Mouse (Mus musculus): ENCODE results near the gene Nav3. TPM values are rescaled to one million over a fixed set of nuclear protein-coding genes. Genes with fewer than 3 reads are reported as not detected.

Nav3 gene
- total and polyA plus RNA-seq, 3 experiments: not detected

DNA sequence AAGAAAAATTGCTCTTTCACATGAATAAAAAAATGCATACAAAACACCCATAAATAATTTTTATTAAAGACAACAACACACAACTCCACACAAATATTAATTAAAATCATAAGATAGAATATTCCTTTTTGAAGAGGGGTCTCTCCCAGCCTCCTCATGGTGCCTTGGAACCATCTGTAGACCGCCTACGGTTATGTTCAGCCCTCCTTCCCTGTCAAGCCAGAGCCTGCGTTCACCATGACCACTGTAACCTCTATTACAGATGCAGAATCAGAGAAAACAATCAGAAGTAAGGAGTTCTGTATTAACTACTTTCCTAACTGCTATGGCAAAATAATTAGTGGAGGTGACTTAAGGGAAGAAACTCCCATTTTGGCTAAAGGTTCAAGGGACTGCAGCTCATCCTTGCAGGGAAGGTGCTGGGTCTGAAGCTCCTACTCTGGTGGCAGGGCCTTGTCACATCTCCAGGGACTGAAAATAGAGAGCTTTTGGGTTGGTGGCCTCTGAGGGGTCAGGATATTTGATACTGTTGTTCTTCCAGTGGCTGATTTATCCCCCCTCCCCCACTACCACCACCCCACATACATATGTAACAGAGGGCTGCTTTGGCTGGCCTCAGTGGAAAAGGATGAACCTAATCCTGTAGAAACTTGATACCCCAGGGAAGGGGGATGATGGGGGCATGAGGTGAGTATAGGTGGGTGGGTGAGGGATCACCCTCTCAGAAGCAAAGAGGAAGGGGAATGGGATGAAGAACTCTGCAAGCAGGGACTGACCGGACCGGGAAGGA, 343.1 kb downstream of the Nav3 start:
- Histone ChIP-seq H3K9me3 (replicated peaks; ENCODE audit: insufficient read depth, low read length) (no peaks in the 10 kb centered on the region), H3K4me1 (ENCODE audit: control insufficient read depth in 1 of 2, insufficient read depth in 2 of 2, low read length in 2 of 2) (no peaks in the 10 kb centered on the region), H3K36me3 (ENCODE audit: control insufficient read depth in 1 of 2, insufficient read depth in 2 of 2, low read length in 2 of 2) (no peaks in the 10 kb centered on the region), H3K27ac (ENCODE audit: control insufficient read depth, low read depth, low read length) (no peak overlapping the region), H3K27me3 (ENCODE audit: control insufficient read depth in 1 of 2, insufficient read depth in 2 of 2, low read length in 2 of 2) (no peaks in the 10 kb centered on the region), H3K79me2 (ENCODE audit: control insufficient read depth, insufficient read depth, low read length, poor library complexity) (no peaks in the 10 kb centered on the region), H3K9ac (ENCODE audit: control insufficient read depth, low read depth, low read length, poor library complexity, severe bottlenecking) (no peak overlapping the region), H3K4me3 (ENCODE audit: control insufficient read depth in 1 of 2, insufficient read depth in 1 of 2, low read depth in 2 of 2, low read length in 2 of 2) (no peak overlapping the region)
- no peak for DNase-seq (ENCODE audit: low read depth, low spot score)
- TF ChIP-seq KAT2A (conservative IDR thresholded peaks at IDR 0.05; ENCODE audit: low read depth, low read length) (no peak), ZKSCAN1 (IDR thresholded peaks at IDR 0.05; ENCODE audit: low read depth, low read length) (no peak), NRF1 (IDR thresholded peaks at IDR 0.05; ENCODE audit: insufficient read depth, low read depth, low read length, poor library complexity, severe bottlenecking) (no peak)

DNA sequence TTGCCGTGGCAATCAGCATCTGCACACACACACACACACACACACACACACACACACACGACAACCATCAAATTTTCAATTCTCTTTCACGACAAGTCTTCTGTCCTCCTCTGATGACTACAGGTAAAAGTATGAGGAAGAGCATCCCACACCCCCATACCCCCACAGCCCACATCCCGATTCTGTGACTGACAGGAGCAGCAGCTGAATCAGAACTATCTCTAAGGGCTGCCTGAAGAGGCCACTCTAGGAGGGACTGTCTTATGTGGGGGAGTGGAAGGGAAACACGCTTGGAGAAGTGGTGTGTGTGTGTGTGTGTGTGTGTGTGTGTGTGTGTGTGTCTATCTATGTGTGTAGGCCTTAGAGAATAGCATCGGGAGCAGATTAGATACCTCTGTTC, 352.7 kb downstream of the Nav3 start:
- H3K79me2 ChIP-seq (ENCODE audit: control insufficient read depth, insufficient read depth, low read length, poor library complexity): no peaks in the 10 kb centered on the region
- no peak for TF ChIP-seq TBP (IDR thresholded peaks at IDR 0.05; ENCODE audit: low read depth, low read length)
- no peak for TF ChIP-seq ETS1 (IDR thresholded peaks at IDR 0.05; ENCODE audit: low read depth, low read length)
- no peak for TF ChIP-seq ELF1 (IDR thresholded peaks at IDR 0.05; ENCODE audit: low read depth, low read length)
- no peak for TF ChIP-seq JUND (IDR thresholded peaks at IDR 0.05; ENCODE audit: low read depth, low read length)
- no peak for TF ChIP-seq GATA1 (IDR thresholded peaks at IDR 0.05; ENCODE audit: low read depth, low read length)
- no peak for TF ChIP-seq ZMIZ1 (IDR thresholded peaks at IDR 0.05; ENCODE audit: low read depth, low read length)
- TF ChIP-seq GABPA (IDR thresholded peaks at IDR 0.05; ENCODE audit: low read depth, low read length): no peak
- no peak for TF ChIP-seq MAX (IDR thresholded peaks at IDR 0.05; ENCODE audit: low read length)
- TF ChIP-seq ZNF384 (IDR thresholded peaks at IDR 0.05; ENCODE audit: low read depth, low read length): no peak
- no peak for TF ChIP-seq NELFE (IDR thresholded peaks at IDR 0.05; ENCODE audit: low read depth, low read length)
- TF ChIP-seq RCOR1 (IDR thresholded peaks at IDR 0.05; ENCODE audit: low read depth, low read length): no peak
- TF ChIP-seq RAD21 (IDR thresholded peaks at IDR 0.05; ENCODE audit: low read depth, low read length): no peak
- TF ChIP-seq POLR2AphosphoS5 (IDR thresholded peaks at IDR 0.05; ENCODE audit: borderline replicate concordance, low read depth, low read length): no peak
- TF ChIP-seq CTCF (IDR thresholded peaks at IDR 0.05 in 2 of 3, conservative IDR thresholded peaks at IDR 0.05 in 1 of 3; ENCODE audit: control insufficient read depth in 1 of 3, insufficient read depth in 1 of 3, low read depth in 2 of 3, low read length in 3 of 3, poor library complexity in 1 of 3, severe bottlenecking in 1 of 3): no peak
- H3K27ac ChIP-seq (ENCODE audit: control insufficient read depth, low read depth, low read length): no peak overlapping the region
- H3K9me3 ChIP-seq (replicated peaks; ENCODE audit: insufficient read depth, low read length): no peaks in the 10 kb centered on the region
- H3K27me3 ChIP-seq (ENCODE audit: control insufficient read depth in 1 of 2, insufficient read depth in 2 of 2, low read length in 2 of 2): no peaks in the 10 kb centered on the region
- H3K36me3 ChIP-seq (ENCODE audit: control insufficient read depth in 1 of 2, insufficient read depth in 2 of 2, low read length in 2 of 2): no peaks in the 10 kb centered on the region
- H3K9ac ChIP-seq (ENCODE audit: control insufficient read depth, low read depth, low read length, poor library complexity, severe bottlenecking): no peak overlapping the region
- H3K4me3 ChIP-seq (ENCODE audit: control insufficient read depth in 1 of 2, insufficient read depth in 1 of 2, low read depth in 2 of 2, low read length in 2 of 2): no peak overlapping the region
- no peak for DNase-seq (ENCODE audit: low read depth, low spot score)
- no peaks in the 10 kb centered on the region for H3K4me1 ChIP-seq (ENCODE audit: control insufficient read depth in 1 of 2, insufficient read depth in 2 of 2, low read length in 2 of 2)

All from MEL (cell line).